Mouse (Mus musculus): ENCODE measurements at regions not wholly inside any gene's neighbourhood (a gene's known extent, or its start where the extent isn't known, plus 50 kb on each side); places are given as distances from the start of the nearest gene placed in this dataset.
"Not testable (repeated sequence)": the region's sequence is repeated elsewhere in the genome, so short reads cannot be mapped to it uniquely, and the experiment has no call there.

DNA sequence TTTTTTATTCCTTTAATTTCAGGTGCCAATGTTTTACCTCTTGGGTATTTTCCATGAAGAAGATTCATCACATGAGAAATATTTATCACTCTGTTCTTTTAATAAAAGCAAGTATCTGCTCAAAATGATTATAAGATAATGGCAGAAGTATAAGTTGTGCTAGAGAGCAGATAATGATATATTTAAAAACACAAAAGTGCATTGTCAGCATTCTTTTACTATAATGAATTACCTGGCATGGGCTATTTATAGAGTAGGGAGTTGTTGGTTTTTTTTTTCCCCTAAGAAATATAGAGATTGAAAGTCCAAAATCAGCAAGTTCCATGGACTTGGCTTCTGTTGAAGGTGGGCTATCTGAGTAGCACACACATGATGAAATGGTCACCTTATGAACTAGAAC lies 292.7 kb downstream of the Pou4f1 start:
- no peak overlapping the region for H3K9ac ChIP-seq (ENCODE audit: low read length)
- H3K9me3 ChIP-seq (replicated peaks; ENCODE audit: control insufficient read depth, low read length), result no peaks in the 10 kb centered on the region
- H3K27me3 ChIP-seq (replicated peaks; ENCODE audit: control insufficient read depth, insufficient read depth, low read length), result no peaks in the 10 kb centered on the region
- H3K36me3 ChIP-seq (ENCODE audit: control insufficient read depth, insufficient read depth, low read length), result no peaks in the 10 kb centered on the region
- DNase-seq (ENCODE audit: low spot score) (no peak), ATAC-seq (no peak)
- no peak overlapping the region for H3K27ac ChIP-seq (ENCODE audit: low read depth, low read length)
- H3K4me3 ChIP-seq (ENCODE audit: low read depth, low read length), result no peak overlapping the region
- H3K4me2 ChIP-seq (ENCODE audit: low read length), result no peak overlapping the region
- no peaks in the 10 kb centered on the region for H3K4me1 ChIP-seq (ENCODE audit: control insufficient read depth, insufficient read depth, low read length)

DNA sequence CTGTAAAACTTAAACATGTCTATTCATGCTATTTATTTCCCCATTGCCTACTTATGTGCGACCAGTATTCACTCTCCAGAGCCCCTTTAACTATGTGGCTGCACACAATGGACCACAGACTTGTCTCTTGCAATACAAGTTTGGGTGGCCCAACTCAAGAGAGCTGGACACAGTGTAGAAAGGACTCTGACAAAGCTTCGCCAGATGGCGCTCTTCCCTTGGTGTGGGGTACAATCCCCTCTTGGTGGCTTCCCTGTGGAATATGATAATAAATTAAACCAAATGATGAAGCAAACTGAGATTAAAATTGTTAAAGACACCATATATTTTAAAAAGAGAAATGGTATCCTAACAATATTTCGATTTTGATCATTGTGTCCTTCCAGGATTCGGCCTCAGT lies 302.6 kb upstream of the Ednrb start:
- H3K4me1 ChIP-seq (ENCODE audit: control insufficient read depth, insufficient read depth, low read length), result no peaks in the 10 kb centered on the region
- WGBS, result 59% methylated on average over 5 of the region's 5 CpGs
- no peaks in the 10 kb centered on the region for H3K9me3 ChIP-seq (replicated peaks; ENCODE audit: control insufficient read depth, low read length)
- H3K4me3 ChIP-seq (ENCODE audit: low read depth, low read length), result no peak overlapping the region
- no peak overlapping the region for H3K9ac ChIP-seq (ENCODE audit: low read length)
- no peaks in the 10 kb centered on the region for H3K27me3 ChIP-seq (replicated peaks; ENCODE audit: control insufficient read depth, insufficient read depth, low read length)
- H3K4me2 ChIP-seq (ENCODE audit: low read length), result no peak overlapping the region
- ATAC-seq (0 out of 2 replicates have a peak, but pooled peaks have one; percentile 60), DNase-seq (ENCODE audit: low spot score) (peak; percentile 57)
- no peak overlapping the region for H3K27ac ChIP-seq (ENCODE audit: low read depth, low read length)
- no peaks in the 10 kb centered on the region for H3K36me3 ChIP-seq (ENCODE audit: control insufficient read depth, insufficient read depth, low read length)

DNA sequence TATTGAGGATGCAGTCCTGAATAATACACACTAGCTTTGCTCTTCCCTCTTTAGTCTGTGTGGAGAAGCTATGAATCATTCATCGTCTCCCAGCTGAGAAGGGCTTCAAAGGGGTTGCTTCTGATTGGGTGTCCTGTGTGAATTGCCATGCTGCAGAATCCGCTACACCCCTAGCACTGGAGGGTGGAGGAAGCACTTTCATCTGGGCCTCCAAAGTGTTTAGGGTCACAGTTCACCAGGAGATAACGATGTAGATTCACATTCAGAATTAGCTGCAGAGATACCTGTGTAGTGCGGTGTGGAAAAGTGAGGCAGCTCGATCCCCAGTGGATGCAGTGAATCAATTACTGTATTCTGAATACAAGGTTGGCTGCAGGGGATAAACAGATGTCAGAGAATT lies 301.2 kb upstream of the Ednrb start:
- no peaks in the 10 kb centered on the region for H3K27me3 ChIP-seq (replicated peaks; ENCODE audit: control insufficient read depth, insufficient read depth, low read length)
- H3K9me3 ChIP-seq (replicated peaks; ENCODE audit: control insufficient read depth, low read length), result no peaks in the 10 kb centered on the region
- no peaks in the 10 kb centered on the region for H3K36me3 ChIP-seq (ENCODE audit: control insufficient read depth, insufficient read depth, low read length)
- no peak overlapping the region for H3K4me2 ChIP-seq (ENCODE audit: low read length)
- WGBS, result 36% methylated on average over 5 of the region's 5 CpGs
- peak; percentile 81 for ATAC-seq
- no peak overlapping the region for H3K9ac ChIP-seq (ENCODE audit: low read length)
- H3K27ac ChIP-seq (ENCODE audit: low read depth, low read length), result no peak overlapping the region
- no peak overlapping the region for H3K4me3 ChIP-seq (ENCODE audit: low read depth, low read length)
- no peaks in the 10 kb centered on the region for H3K4me1 ChIP-seq (ENCODE audit: control insufficient read depth, insufficient read depth, low read length)
- peak; percentile 59 for DNase-seq (ENCODE audit: low spot score)

DNA sequence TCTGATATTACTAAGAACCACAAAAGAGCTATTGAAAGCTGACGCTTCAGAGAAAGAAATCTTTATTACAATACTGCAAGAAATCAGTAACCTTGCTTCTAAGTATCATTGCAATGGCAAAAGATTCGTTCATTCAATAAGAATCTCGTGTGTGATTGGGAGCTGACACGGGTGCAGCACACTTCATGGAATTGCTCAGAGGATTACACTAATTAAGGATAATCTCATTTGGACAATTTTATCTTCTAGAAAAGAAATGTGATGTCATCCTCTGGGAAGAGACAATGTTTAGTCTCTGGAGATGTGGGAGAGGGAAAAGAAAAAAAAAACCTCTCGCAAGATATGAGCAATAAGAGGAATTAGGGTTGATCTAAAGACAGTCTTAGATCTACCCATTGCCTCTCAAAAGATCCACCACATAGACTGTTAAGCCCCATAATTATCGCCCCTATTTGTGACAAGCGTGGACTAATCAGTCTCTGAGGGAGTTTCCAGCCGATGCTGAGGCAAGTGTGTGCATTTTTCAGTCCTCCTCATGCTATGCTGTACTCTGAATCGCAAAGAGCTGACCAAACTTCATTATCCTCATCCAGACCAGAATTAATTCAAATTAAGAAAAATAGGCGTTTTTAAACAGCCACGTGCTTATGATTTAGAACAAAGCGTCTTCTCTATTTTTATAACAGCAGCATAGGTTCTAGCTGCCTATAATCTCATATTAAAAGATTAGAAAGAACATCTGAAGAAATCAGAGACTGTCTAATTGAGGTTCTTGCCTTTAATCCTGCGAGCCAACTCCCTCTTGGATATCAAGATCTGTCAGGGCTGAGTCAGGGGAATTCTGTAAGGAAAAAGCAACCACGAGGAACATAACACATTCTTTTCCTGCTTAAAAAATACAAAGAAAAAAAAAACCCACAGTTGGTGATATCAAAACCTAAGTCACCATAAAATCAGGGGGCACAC lies 271.1 kb upstream of the Ednrb start:
- peak; percentile 30 for DNase-seq (ENCODE audit: low spot score)
- ATAC-seq, result peak; percentile 32; the same call in 1 of the 2 replicates
- no peaks in the 10 kb centered on the region for H3K36me3 ChIP-seq (ENCODE audit: control insufficient read depth, insufficient read depth, low read length)
- H3K9me3 ChIP-seq (replicated peaks; ENCODE audit: control insufficient read depth, low read length), result no peaks in the 10 kb centered on the region
- no peak overlapping the region for H3K4me3 ChIP-seq (ENCODE audit: low read depth, low read length)
- H3K27ac ChIP-seq (ENCODE audit: low read depth, low read length), result no peak overlapping the region
- 28% methylated on average over 14 of the region's 14 CpGs for whole genome bisulfite sequencing
- H3K9ac ChIP-seq (ENCODE audit: low read length), result no peak overlapping the region
- no peaks in the 10 kb centered on the region for H3K27me3 ChIP-seq (replicated peaks; ENCODE audit: control insufficient read depth, insufficient read depth, low read length)
- no peak overlapping the region for H3K4me2 ChIP-seq (ENCODE audit: low read length)
- no peaks in the 10 kb centered on the region for H3K4me1 ChIP-seq (ENCODE audit: control insufficient read depth, insufficient read depth, low read length)

DNA sequence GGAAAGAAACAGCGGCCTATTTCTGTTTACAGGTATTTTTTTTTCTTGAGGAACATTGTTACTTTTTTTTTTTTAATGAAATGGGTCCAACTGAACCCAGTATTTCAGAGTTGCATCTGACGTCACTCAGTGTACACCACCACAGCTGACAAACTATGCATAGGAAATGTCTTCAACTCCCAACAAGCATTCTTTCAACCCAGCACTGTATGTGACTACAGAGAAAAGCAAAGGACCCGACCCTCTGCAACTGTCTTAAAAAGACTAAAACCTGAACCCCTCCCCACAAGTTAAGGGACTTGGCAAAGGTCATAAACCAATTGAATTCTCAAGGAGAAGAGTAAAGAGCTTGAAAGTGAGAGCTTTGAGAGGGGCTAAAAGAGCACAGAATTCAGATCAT lies 270.0 kb upstream of the Ednrb start:
- ATAC-seq (no peak), DNase-seq (ENCODE audit: low spot score) (no peak)
- Histone ChIP-seq H3K4me2 (ENCODE audit: low read length) (no peak overlapping the region), H3K4me1 (ENCODE audit: control insufficient read depth, insufficient read depth, low read length) (no peaks in the 10 kb centered on the region), H3K27me3 (replicated peaks; ENCODE audit: control insufficient read depth, insufficient read depth, low read length) (no peaks in the 10 kb centered on the region), H3K9ac (ENCODE audit: low read length) (no peak overlapping the region), H3K4me3 (ENCODE audit: low read depth, low read length) (no peak overlapping the region), H3K9me3 (replicated peaks; ENCODE audit: control insufficient read depth, low read length) (no peaks in the 10 kb centered on the region), H3K36me3 (ENCODE audit: control insufficient read depth, insufficient read depth, low read length) (no peaks in the 10 kb centered on the region), H3K27ac (ENCODE audit: low read depth, low read length) (no peak overlapping the region)
- WGBS, result 69% methylated on average over 3 of the region's 3 CpGs

DNA sequence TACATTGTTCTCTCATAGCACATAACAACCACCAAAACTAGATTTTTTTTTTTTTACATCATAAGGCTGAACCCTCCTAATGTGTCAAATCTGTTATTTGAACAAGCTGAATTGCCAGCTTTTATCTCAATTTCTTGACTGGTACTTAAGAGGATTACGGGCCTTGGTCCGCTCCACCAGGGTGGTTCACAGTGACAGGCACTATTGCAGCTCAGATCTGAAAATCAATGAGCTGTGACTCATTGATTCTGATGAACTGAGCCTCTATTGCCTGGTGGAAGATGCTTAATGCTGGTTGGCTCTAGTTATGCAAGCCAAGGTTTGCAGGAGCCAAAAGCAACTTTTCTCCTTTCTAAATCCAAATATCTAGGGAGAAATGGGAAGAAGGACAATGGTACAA lies 269.2 kb upstream of the Ednrb start:
- no peaks in the 10 kb centered on the region for H3K27me3 ChIP-seq (replicated peaks; ENCODE audit: control insufficient read depth, insufficient read depth, low read length)
- no peak for ATAC-seq
- H3K4me1 ChIP-seq (ENCODE audit: control insufficient read depth, insufficient read depth, low read length), result no peaks in the 10 kb centered on the region
- no peak overlapping the region for H3K9ac ChIP-seq (ENCODE audit: low read length)
- DNase-seq (ENCODE audit: low spot score), result no peak
- H3K4me3 ChIP-seq (ENCODE audit: low read depth, low read length), result no peak overlapping the region
- H3K36me3 ChIP-seq (ENCODE audit: control insufficient read depth, insufficient read depth, low read length), result no peaks in the 10 kb centered on the region
- 23% methylated on average over 2 of the region's 2 CpGs for WGBS
- H3K4me2 ChIP-seq (ENCODE audit: low read length), result no peak overlapping the region
- H3K27ac ChIP-seq (ENCODE audit: low read depth, low read length), result no peak overlapping the region
- H3K9me3 ChIP-seq (replicated peaks; ENCODE audit: control insufficient read depth, low read length), result no peaks in the 10 kb centered on the region

DNA sequence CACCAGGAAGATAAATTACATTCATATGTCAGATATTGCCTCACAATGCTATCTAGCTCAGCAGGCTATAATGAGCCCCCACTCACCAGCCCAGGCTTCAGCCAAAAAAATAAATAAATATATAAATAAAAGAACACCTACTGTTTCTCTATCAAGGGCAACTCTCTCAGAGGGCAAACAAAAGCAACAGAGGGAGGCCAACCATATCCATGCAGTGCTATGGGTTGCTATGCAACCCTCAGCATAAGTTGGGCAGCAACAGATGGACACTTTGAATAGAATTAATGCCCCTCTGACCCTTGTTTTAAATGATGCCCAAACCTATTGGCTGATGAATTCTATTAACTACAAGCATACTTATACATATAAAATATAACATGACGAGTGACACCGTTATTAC lies 242.2 kb upstream of the Ednrb start:
- H3K9ac ChIP-seq (ENCODE audit: low read length), result no peak overlapping the region
- H3K36me3 ChIP-seq (ENCODE audit: control insufficient read depth, insufficient read depth, low read length), result no peaks in the 10 kb centered on the region
- no peak overlapping the region for H3K4me2 ChIP-seq (ENCODE audit: low read length)
- ATAC-seq, result peak; percentile 37; the same call in 1 of the 2 replicates
- peak; percentile 20 for DNase-seq (ENCODE audit: low spot score)
- 81% methylated on average over 2 of the region's 2 CpGs for WGBS
- H3K4me1 ChIP-seq (ENCODE audit: control insufficient read depth, insufficient read depth, low read length), result no peaks in the 10 kb centered on the region
- no peaks in the 10 kb centered on the region for H3K27me3 ChIP-seq (replicated peaks; ENCODE audit: control insufficient read depth, insufficient read depth, low read length)
- H3K4me3 ChIP-seq (ENCODE audit: low read depth, low read length), result no peak overlapping the region
- no peaks in the 10 kb centered on the region for H3K9me3 ChIP-seq (replicated peaks; ENCODE audit: control insufficient read depth, low read length)
- H3K27ac ChIP-seq (ENCODE audit: low read depth, low read length), result no peak overlapping the region

DNA sequence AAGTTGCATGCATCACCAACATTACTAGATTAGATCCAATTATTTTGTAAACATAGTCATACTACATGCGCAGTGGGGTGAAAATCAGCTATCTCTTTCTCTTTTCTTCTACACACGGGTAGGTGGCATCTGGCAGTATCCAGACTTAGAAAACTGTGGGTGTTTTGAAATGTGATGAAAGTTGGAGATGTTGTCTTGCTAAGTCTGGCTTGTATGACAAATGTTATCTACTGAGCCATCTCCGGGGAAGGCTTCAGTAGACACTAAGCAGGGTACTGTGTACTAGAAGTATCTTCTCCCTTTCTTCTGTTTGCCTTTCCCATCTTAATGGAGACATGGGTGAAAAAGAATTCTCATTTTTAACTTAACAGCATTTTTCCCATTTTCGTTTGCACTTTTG lies 220.0 kb upstream of the Ednrb start:
- H3K27me3 ChIP-seq (replicated peaks; ENCODE audit: control insufficient read depth, insufficient read depth, low read length); DNase-seq (ENCODE audit: low spot score); H3K9ac ChIP-seq (ENCODE audit: low read length); ATAC-seq; H3K4me2 ChIP-seq (ENCODE audit: low read length); H3K4me1 ChIP-seq (ENCODE audit: control insufficient read depth, insufficient read depth, low read length); H3K9me3 ChIP-seq (replicated peaks; ENCODE audit: control insufficient read depth, low read length); H3K36me3 ChIP-seq (ENCODE audit: control insufficient read depth, insufficient read depth, low read length); H3K4me3 ChIP-seq (ENCODE audit: low read depth, low read length); H3K27ac ChIP-seq (ENCODE audit: low read depth, low read length): not testable (repeated sequence)
- WGBS, result 87% methylated on average over 1 of the region's 4 CpGs

DNA sequence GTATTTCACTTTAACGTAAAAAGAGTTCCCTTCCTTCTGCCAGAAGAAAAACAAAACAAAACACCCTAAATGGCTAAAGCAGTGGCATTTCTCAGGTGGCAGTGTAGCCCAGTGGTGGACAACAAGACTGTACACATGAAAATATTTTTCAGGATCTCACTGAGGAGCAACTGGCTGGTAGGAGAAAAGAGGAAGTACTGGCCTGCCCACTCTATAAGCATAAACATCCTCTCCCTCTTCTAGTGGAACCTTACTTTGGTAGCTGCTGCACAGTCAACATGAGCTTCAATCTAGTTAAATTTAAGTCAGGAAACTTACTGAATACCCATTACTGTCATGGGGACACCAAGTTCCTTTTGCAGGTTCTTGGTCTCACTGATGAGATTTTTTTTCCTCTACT lies 209.5 kb upstream of the Ednrb start:
- H3K9me3 ChIP-seq (replicated peaks; ENCODE audit: control insufficient read depth, low read length), result no peaks in the 10 kb centered on the region
- ATAC-seq, result no peak
- H3K27ac ChIP-seq (ENCODE audit: low read depth, low read length), result no peak overlapping the region
- H3K9ac ChIP-seq (ENCODE audit: low read length), result no peak overlapping the region
- no peaks in the 10 kb centered on the region for H3K4me1 ChIP-seq (ENCODE audit: control insufficient read depth, insufficient read depth, low read length)
- no peaks in the 10 kb centered on the region for H3K27me3 ChIP-seq (replicated peaks; ENCODE audit: control insufficient read depth, insufficient read depth, low read length)
- H3K36me3 ChIP-seq (ENCODE audit: control insufficient read depth, insufficient read depth, low read length), result no peaks in the 10 kb centered on the region
- no peak overlapping the region for H3K4me2 ChIP-seq (ENCODE audit: low read length)
- DNase-seq (ENCODE audit: low spot score), result no peak
- H3K4me3 ChIP-seq (ENCODE audit: low read depth, low read length), result no peak overlapping the region
- 92% methylated on average over 1 of the region's 1 CpGs for WGBS
